In genomic region chr9:46272677-46273454, GRCm38 (mm10) we compare ENCODE assay signal across 8 mouse cellular contexts. TPM values are rescaled to one million over a fixed set of nuclear protein-coding genes. Genes with fewer than 3 reads are reported as not detected.
DNase-seq lines count a peak whose midpoint lies in the region; ATAC-seq lines count a peak whose summit lies in the region.

Gene Zpr1 (plus strand): TSS chr9:46273064.

- DNase-seq in adipocyte (ENCODE audit: low spot score): peak; percentile 93
- peak; percentile 94 for DNase-seq in embryo, embryonic 10 days (ENCODE audit: low spot score)
- peak; percentile 81 for DNase-seq in gastrocnemius, postnatal 10 days
- peak; percentile 96 for DNase-seq in induced T-regulatory cell, adult 2 months (ENCODE audit: low read depth)
- DNase-seq in left cerebral cortex, adult 9 months (ENCODE audit: low spot score in 2 of 2): peak; percentile 84 to 90
- DNase-seq in right cerebral cortex, postnatal 14 days: peak; percentile 86
- peak; percentile 79 to 90 for DNase-seq in urinary bladder, postnatal 36 days (ENCODE audit: low spot score in 2 of 2)

- peak; percentile 97 for ATAC-seq in megakaryocyte progenitor cell, adult 5-6 weeks (replicated peaks; ENCODE audit: poor library complexity)

RNA-seq across cellular contexts. Expression of gene Zpr1, which starts in this region (rescaled TPM):
- 10 to 100 TPM; 17.0 to 17.9 TPM for total RNA-seq in gastrocnemius, postnatal 10 days (2021)
- total RNA-seq in megakaryocyte progenitor cell, adult 5-6 weeks (2015): 37.9 and 39.9 TPM in 2 replicates
- total RNA-seq in megakaryocyte progenitor cell, adult 5-6 weeks (2017): 35.1 and 39.7 TPM in 2 replicates

Comparison
In these comparisons a context has a peak if more than half of its experiments do, and no peak if none do; other contexts are left out.
1. Peak in every context shown above with its lines: DNase-seq and ATAC-seq.